Mouse (Mus musculus): ENCODE data around the gene A630076J17Rik. TPM values are rescaled to one million over a fixed set of nuclear protein-coding genes. Genes with fewer than 3 reads are reported as not detected.

Gene A630076J17Rik
- polyA plus RNA-seq, 1 experiment: not detected

- H3K9me3 ChIP-seq (ENCODE audit: control insufficient read depth, low read length): no peaks in the 10 kb centered on the region
- no peaks in the 10 kb centered on the region for H3K4me1 ChIP-seq (ENCODE audit: control insufficient read depth)
- H3K4me3 ChIP-seq (replicated peaks): no peak overlapping the region
- no peaks in the 10 kb centered on the region for H3K27me3 ChIP-seq (ENCODE audit: control insufficient read depth)
- TF ChIP-seq GATA1 (IDR thresholded peaks at IDR 0.05; ENCODE audit: low read length) (no peak), TAL1 (IDR thresholded peaks at IDR 0.05; ENCODE audit: low read length) (no peak)
- H3K36me3 ChIP-seq (ENCODE audit: control insufficient read depth): no peaks in the 10 kb centered on the region
Observed at GRCm38 (mm10) chr3:107241389-107242094, 11.1 kb downstream of the A630076J17Rik start.

GRCm38 (mm10) chr3:107246876-107247275 lies 16.5 kb downstream of the A630076J17Rik start:
- Histone ChIP-seq H3K27me3 (ENCODE audit: control insufficient read depth) (no peaks in the 10 kb centered on the region; the same call in 1 of the 2 replicates), H3K4me1 (ENCODE audit: control insufficient read depth) (no peaks in the 10 kb centered on the region), H3K36me3 (ENCODE audit: control insufficient read depth) (no peaks in the 10 kb centered on the region), H3K9me3 (ENCODE audit: control insufficient read depth, low read length) (no peaks in the 10 kb centered on the region), H3K4me3 (replicated peaks) (no peak overlapping the region)
- TF ChIP-seq TAL1 (IDR thresholded peaks at IDR 0.05; ENCODE audit: low read length) (no peak), GATA1 (IDR thresholded peaks at IDR 0.05; ENCODE audit: low read length) (no peak)

GRCm38 (mm10) chr3:107249042-107249441 lies 18.6 kb downstream of the A630076J17Rik start:
- TF ChIP-seq GATA1 (IDR thresholded peaks at IDR 0.05; ENCODE audit: low read length) (no peak), TAL1 (IDR thresholded peaks at IDR 0.05; ENCODE audit: low read length) (no peak)
- Histone ChIP-seq H3K36me3 (ENCODE audit: control insufficient read depth) (no peaks in the 10 kb centered on the region), H3K4me1 (ENCODE audit: control insufficient read depth) (no peaks in the 10 kb centered on the region), H3K4me3 (replicated peaks) (no peak overlapping the region), H3K27me3 (ENCODE audit: control insufficient read depth) (peaks cover 2% of the 10 kb centered on the region; the same call in 1 of the 2 replicates), H3K9me3 (ENCODE audit: control insufficient read depth, low read length) (no peaks in the 10 kb centered on the region)

GRCm38 (mm10) chr3:107250320-107250719 lies 19.9 kb downstream of the A630076J17Rik start:
- no peaks in the 10 kb centered on the region for H3K4me1 ChIP-seq (ENCODE audit: control insufficient read depth)
- no peak for TF ChIP-seq TAL1 (IDR thresholded peaks at IDR 0.05; ENCODE audit: low read length)
- TF ChIP-seq GATA1 (IDR thresholded peaks at IDR 0.05; ENCODE audit: low read length): no peak

GRCm38 (mm10) chr3:107252035-107252434 lies 21.6 kb downstream of the A630076J17Rik start:
- Histone ChIP-seq H3K4me1 (ENCODE audit: control insufficient read depth) (no peaks in the 10 kb centered on the region), H3K36me3 (ENCODE audit: control insufficient read depth) (no peaks in the 10 kb centered on the region), H3K4me3 (replicated peaks) (no peak overlapping the region), H3K9me3 (ENCODE audit: control insufficient read depth, low read length) (no peaks in the 10 kb centered on the region), H3K27me3 (ENCODE audit: control insufficient read depth) (peaks cover 2% of the 10 kb centered on the region; the same call in 1 of the 2 replicates)
- TF ChIP-seq TAL1 (IDR thresholded peaks at IDR 0.05; ENCODE audit: low read length) (no peak), GATA1 (IDR thresholded peaks at IDR 0.05; ENCODE audit: low read length) (no peak)

More at GRCm38 (mm10) chr3:107250320-107250719, 19.9 kb downstream of the A630076J17Rik start:
- Histone ChIP-seq H3K9me3 (ENCODE audit: control insufficient read depth, low read length) (no peaks in the 10 kb centered on the region), H3K36me3 (ENCODE audit: control insufficient read depth) (no peaks in the 10 kb centered on the region), H3K4me3 (replicated peaks) (no peak overlapping the region), H3K27me3 (ENCODE audit: control insufficient read depth) (peaks cover 2% of the 10 kb centered on the region; the same call in 1 of the 2 replicates)

- TF ChIP-seq TAL1 (IDR thresholded peaks at IDR 0.05; ENCODE audit: low read length) (no peak), GATA1 (IDR thresholded peaks at IDR 0.05; ENCODE audit: low read length) (no peak)
- H3K4me3 ChIP-seq (replicated peaks): no peak overlapping the region
- no peaks in the 10 kb centered on the region for H3K9me3 ChIP-seq (ENCODE audit: control insufficient read depth, low read length)
- no peaks in the 10 kb centered on the region for H3K36me3 ChIP-seq (ENCODE audit: control insufficient read depth)
- no peaks in the 10 kb centered on the region for H3K4me1 ChIP-seq (ENCODE audit: control insufficient read depth)
- peaks cover 2% of the 10 kb centered on the region; the same call in 1 of the 2 replicates for H3K27me3 ChIP-seq (ENCODE audit: control insufficient read depth)
Observed at GRCm38 (mm10) chr3:107253925-107254324, 23.5 kb downstream of the A630076J17Rik start.

- Histone ChIP-seq H3K4me1 (ENCODE audit: control insufficient read depth) (no peaks in the 10 kb centered on the region), H3K4me3 (replicated peaks) (no peak overlapping the region), H3K9me3 (ENCODE audit: control insufficient read depth, low read length) (no peaks in the 10 kb centered on the region), H3K36me3 (ENCODE audit: control insufficient read depth) (no peaks in the 10 kb centered on the region), H3K27me3 (ENCODE audit: control insufficient read depth) (peaks cover 2% of the 10 kb centered on the region; the same call in 1 of the 2 replicates)
- TF ChIP-seq TAL1 (IDR thresholded peaks at IDR 0.05; ENCODE audit: low read length) (no peak), GATA1 (IDR thresholded peaks at IDR 0.05; ENCODE audit: low read length) (no peak)
Observed at GRCm38 (mm10) chr3:107255992-107256391, 25.6 kb downstream of the A630076J17Rik start.

- Histone ChIP-seq H3K27me3 (ENCODE audit: control insufficient read depth) (peaks cover 2% of the 10 kb centered on the region; the same call in 1 of the 2 replicates), H3K4me1 (ENCODE audit: control insufficient read depth) (no peaks in the 10 kb centered on the region), H3K36me3 (ENCODE audit: control insufficient read depth) (no peaks in the 10 kb centered on the region), H3K4me3 (replicated peaks) (no peak overlapping the region), H3K9me3 (ENCODE audit: control insufficient read depth, low read length) (no peaks in the 10 kb centered on the region)
- TF ChIP-seq GATA1 (IDR thresholded peaks at IDR 0.05; ENCODE audit: low read length) (no peak), TAL1 (IDR thresholded peaks at IDR 0.05; ENCODE audit: low read length) (no peak)
Observed at GRCm38 (mm10) chr3:107256724-107257123, 26.3 kb downstream of the A630076J17Rik start.

GRCm38 (mm10) chr3:107257924-107258323 lies 27.5 kb downstream of the A630076J17Rik start:
- TF ChIP-seq TAL1 (IDR thresholded peaks at IDR 0.05; ENCODE audit: low read length) (no peak), GATA1 (IDR thresholded peaks at IDR 0.05; ENCODE audit: low read length) (no peak)
- no peaks in the 10 kb centered on the region for H3K27me3 ChIP-seq (ENCODE audit: control insufficient read depth)

More at GRCm38 (mm10) chr3:107257924-107258323, 27.5 kb downstream of the A630076J17Rik start:
- no peaks in the 10 kb centered on the region for H3K4me1 ChIP-seq (ENCODE audit: control insufficient read depth)
- H3K4me3 ChIP-seq (replicated peaks): no peak overlapping the region
- no peaks in the 10 kb centered on the region for H3K9me3 ChIP-seq (ENCODE audit: control insufficient read depth, low read length)
- no peaks in the 10 kb centered on the region for H3K36me3 ChIP-seq (ENCODE audit: control insufficient read depth)

All from erythroblast, embryonic 14.5 days (primary cell).